Mouse (Mus musculus) CD4-positive helper T cell, adult 2 months (primary cell): Measurements from ENCODE around the gene Zkscan16.

ENCODE experiments used
- DNase-seq: peaks from one replicate; pipeline ENCODE4 v3.0.0-alpha.2; 2012; ENCODE audit warnings: low read depth, missing footprints, low spot score

Gene Zkscan16

GRCm38 (mm10) chr4:58943420-58944205, at the start of gene Zkscan16:
TSS of gene Zkscan16 (plus strand) at chr4:58943628.
- peak; percentile 48 for DNase-seq

GRCm38 (mm10) chr4:58894399-58894798, 49.0 kb upstream of the Zkscan16 start:
- no peak for DNase-seq

- no peak for DNase-seq
Measured at GRCm38 (mm10) chr4:58897436-58897835, 46.0 kb upstream of the Zkscan16 start.

GRCm38 (mm10) chr4:58898318-58898717, 45.1 kb upstream of the Zkscan16 start:
- DNase-seq, result peak; percentile 13

GRCm38 (mm10) chr4:58907453-58907852, 36.0 kb upstream of the Zkscan16 start:
- no peak for DNase-seq

GRCm38 (mm10) chr4:58910175-58911068, 33.0 kb upstream of the Zkscan16 start:
- no peak for DNase-seq

GRCm38 (mm10) chr4:58911069-58911830, 32.2 kb upstream of the Zkscan16 start:
- peak; percentile 71 for DNase-seq

GRCm38 (mm10) chr4:58911831-58912628, 31.4 kb upstream of the Zkscan16 start:
- peak; percentile 75 for DNase-seq

GRCm38 (mm10) chr4:58912629-58913335, 30.6 kb upstream of the Zkscan16 start, which contains the start of gene Ecpas:
TSS of gene Ecpas (minus strand) at chr4:58912749.
- DNase-seq, result peak; percentile 73

- no peak for DNase-seq
Measured at GRCm38 (mm10) chr4:58913336-58914026, 29.9 kb upstream of the Zkscan16 start.

- DNase-seq, result no peak
Measured at GRCm38 (mm10) chr4:58915081-58915826, 28.2 kb upstream of the Zkscan16 start.

- DNase-seq, result no peak
Measured at GRCm38 (mm10) chr4:58923933-58924332, 19.5 kb upstream of the Zkscan16 start.

- no peak for DNase-seq
Measured at GRCm38 (mm10) chr4:58925664-58926063, 17.8 kb upstream of the Zkscan16 start.

GRCm38 (mm10) chr4:58926120-58926519, 17.3 kb upstream of the Zkscan16 start:
- DNase-seq, result no peak

- DNase-seq, result no peak
Measured at GRCm38 (mm10) chr4:58927661-58928060, 15.8 kb upstream of the Zkscan16 start.

- no peak for DNase-seq
Measured at GRCm38 (mm10) chr4:58932541-58932940, 10.9 kb upstream of the Zkscan16 start.

GRCm38 (mm10) chr4:58934308-58934707, 9.1 kb upstream of the Zkscan16 start:
- no peak for DNase-seq

- DNase-seq, result peak; percentile 35
Measured at GRCm38 (mm10) chr4:58934746-58935476, 8.5 kb upstream of the Zkscan16 start.
